Mouse (Mus musculus) B cell, adult 62 days (primary cell): Measurements from ENCODE around the gene Slitrk3. TPM values are rescaled to one million over a fixed set of nuclear protein-coding genes. Genes with fewer than 3 reads are reported as not detected.

ENCODE experiments used
- total RNA-seq: library from RNA; stranded (reverse); gene quantifications from 4 replicates; pipeline ENCODE4 v1.2.4, GENCODE M21; 2023

Gene Slitrk3
- not detected in 4 replicates for total RNA-seq

GRCm38 (mm10) chr3:73057197-73057811 lies at the start of gene Slitrk3:
Slitrk3 (minus strand) TSS chr3:73057803.

Other genes starting within 250 kb of the Slitrk3 start
- gene Sis, start 89.9 kb downstream of the Slitrk3 start, total RNA-seq = not detected in 4 replicates